Mouse (Mus musculus): Measurements from ENCODE around the gene Vamp9. TPM values are rescaled to one million over a fixed set of nuclear protein-coding genes. Genes with fewer than 3 reads are reported as not detected.

Gene Vamp9
- polyA plus RNA-seq, 1 experiment from 2014 or later = not detected

- Histone ChIP-seq H3K9ac (no peak overlapping the region), H3K27me3 (no peaks in the 10 kb centered on the region), H3K4me1 (no peaks in the 10 kb centered on the region), H3K27ac (no peak overlapping the region), H3K9me3 (replicated peaks) (no peaks in the 10 kb centered on the region), H3K4me2 (replicated peaks) (no peak overlapping the region), H3K4me3 (no peak overlapping the region), H3K36me3 (no peaks in the 10 kb centered on the region)
- WGBS = 92% methylated on average over 3 of the region's 3 CpGs
- no peak for ATAC-seq (ENCODE audit: low FRiP score)
These were observed 88.6 kb downstream of the Vamp9 start for GRCm38 (mm10) chr5:99994680-99995079.

DNA sequence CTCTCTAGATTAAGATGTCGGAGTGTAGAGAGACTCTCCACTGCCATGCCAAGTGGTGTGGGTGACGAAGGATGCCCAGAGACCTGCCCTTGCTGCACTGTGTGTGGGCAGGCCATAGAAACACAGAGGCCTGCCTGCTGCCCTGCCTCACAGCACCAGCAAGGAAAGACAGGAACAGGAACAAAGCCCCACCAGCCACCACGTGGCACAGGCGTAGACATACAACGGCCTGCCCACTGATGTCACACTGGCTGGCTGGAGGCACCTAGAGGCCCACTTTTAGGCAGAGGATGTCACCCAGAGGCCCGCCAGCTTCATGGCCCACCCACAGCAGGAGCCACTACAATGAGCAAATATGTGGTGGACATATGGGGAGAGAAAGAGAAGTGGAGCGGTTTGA is 94.0 kb downstream of the Vamp9 start:
- Histone ChIP-seq H3K4me3 (no peak overlapping the region), H3K9ac (no peak overlapping the region), H3K4me2 (replicated peaks) (no peak overlapping the region), H3K36me3 (no peaks in the 10 kb centered on the region), H3K27ac (no peak overlapping the region), H3K4me1 (0 out of 2 replicates have a peak, but pooled peaks cover 4% of the 10 kb centered on the region), H3K9me3 (replicated peaks) (no peaks in the 10 kb centered on the region), H3K27me3 (no peaks in the 10 kb centered on the region; the same call in 1 of the 2 replicates)
- 83% methylated on average over 7 of the region's 7 CpGs for WGBS
- ATAC-seq (ENCODE audit: low FRiP score) = no peak

GRCm38 (mm10) chr5:100000500-100000899 is 94.4 kb downstream of the Vamp9 start:
- no peak for ATAC-seq (ENCODE audit: low FRiP score)
- Histone ChIP-seq H3K27me3 (no peaks in the 10 kb centered on the region; the same call in 1 of the 2 replicates), H3K36me3 (no peaks in the 10 kb centered on the region), H3K9ac (no peak overlapping the region), H3K4me3 (no peak overlapping the region), H3K9me3 (replicated peaks) (no peaks in the 10 kb centered on the region), H3K4me1 (0 out of 2 replicates have a peak, but pooled peaks cover 4% of the 10 kb centered on the region), H3K27ac (no peak overlapping the region), H3K4me2 (replicated peaks) (no peak overlapping the region)
- 48% methylated on average over 8 of the region's 8 CpGs for WGBS

Other genes with a start within 250 kb of the Vamp9 start
- 25.9 and 30.5 TPM in 2 replicates for gene Rasgef1b, start 177.2 kb upstream of the Vamp9 start, polyA plus RNA-seq (2016; fragmentation: Nextera tagmentation; extraction: Ambion mirVana)
- 445 and 497 TPM in 2 replicates for gene Hnrnpd, start 72.7 kb downstream of the Vamp9 start, polyA plus RNA-seq (2016; fragmentation: Nextera tagmentation; extraction: Ambion mirVana)
- gene 4930524J08Rik, start 72.8 kb downstream of the Vamp9 start, polyA plus RNA-seq (2016; fragmentation: Nextera tagmentation; extraction: Ambion mirVana) = 2.0 and 2.7 TPM in 2 replicates
- gene Hnrnpdl, start 133.4 kb downstream of the Vamp9 start, polyA plus RNA-seq (2016; fragmentation: Nextera tagmentation; extraction: Ambion mirVana) = 258 and 273 TPM in 2 replicates
- 38.0 and 39.2 TPM in 2 replicates for gene Enoph1, start 133.7 kb downstream of the Vamp9 start, polyA plus RNA-seq (2016; fragmentation: Nextera tagmentation; extraction: Ambion mirVana)